Mouse (Mus musculus): ENCODE results near the gene Nhsl2.

Gene Nhsl2

GRCm38 (mm10) chrX:101902597-101902996 lies 53.4 kb downstream of the Nhsl2 start:
- no peak for DNase-seq (ENCODE audit: low read depth, low spot score)

- DNase-seq (ENCODE audit: low read depth, low spot score), result no peak
These were observed 58.1 kb downstream of the Nhsl2 start for GRCm38 (mm10) chrX:101907301-101907700.

- DNase-seq (ENCODE audit: low read depth, low spot score), result no peak
These were observed 79.9 kb downstream of the Nhsl2 start for GRCm38 (mm10) chrX:101929131-101929530.

- DNase-seq (ENCODE audit: low read depth, low spot score), result no peak
These were observed 81.1 kb downstream of the Nhsl2 start for GRCm38 (mm10) chrX:101930301-101930700.

DNA sequence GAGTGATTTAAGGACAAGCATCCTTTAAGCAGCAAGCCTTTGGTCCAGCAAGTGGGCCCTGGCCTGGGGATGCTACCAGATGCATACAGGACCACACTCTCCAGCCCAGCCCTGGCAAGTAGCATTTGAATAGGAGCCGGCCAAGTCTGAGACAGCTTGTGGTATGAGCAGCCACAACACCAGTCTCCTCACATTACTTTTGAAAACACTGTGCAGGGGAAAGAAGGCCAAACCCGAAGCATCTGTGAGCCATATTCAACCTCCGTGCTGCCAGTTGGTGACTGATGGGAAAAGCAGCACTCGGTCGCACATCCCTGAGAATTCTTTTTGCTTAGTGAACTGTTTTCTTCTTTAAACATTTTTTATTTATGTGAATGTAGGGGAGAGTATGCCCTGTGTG lies 81.8 kb downstream of the Nhsl2 start:
- DNase-seq (ENCODE audit: low read depth, low spot score), result no peak

DNA sequence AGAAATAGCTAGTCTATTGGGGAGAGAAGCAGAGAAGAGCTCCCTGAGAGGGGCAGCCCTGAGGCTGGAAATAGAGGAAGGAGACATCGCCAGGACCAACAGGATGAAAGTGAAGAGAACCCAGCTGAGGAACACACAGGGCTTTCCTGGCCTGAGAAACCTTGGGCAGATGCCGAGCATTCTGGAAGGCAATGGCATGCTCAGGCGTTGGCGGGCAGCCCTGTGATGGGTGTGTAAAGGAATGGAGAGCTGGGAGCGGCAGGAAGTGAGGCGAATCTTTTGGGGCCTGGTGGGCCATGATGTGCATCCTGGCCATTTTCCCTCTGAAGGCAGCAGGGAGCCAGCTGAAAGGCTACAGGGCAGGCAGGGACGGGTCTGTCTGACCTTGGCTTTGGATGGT lies 83.1 kb downstream of the Nhsl2 start:
- DNase-seq (ENCODE audit: low read depth, low spot score), result no peak

DNA sequence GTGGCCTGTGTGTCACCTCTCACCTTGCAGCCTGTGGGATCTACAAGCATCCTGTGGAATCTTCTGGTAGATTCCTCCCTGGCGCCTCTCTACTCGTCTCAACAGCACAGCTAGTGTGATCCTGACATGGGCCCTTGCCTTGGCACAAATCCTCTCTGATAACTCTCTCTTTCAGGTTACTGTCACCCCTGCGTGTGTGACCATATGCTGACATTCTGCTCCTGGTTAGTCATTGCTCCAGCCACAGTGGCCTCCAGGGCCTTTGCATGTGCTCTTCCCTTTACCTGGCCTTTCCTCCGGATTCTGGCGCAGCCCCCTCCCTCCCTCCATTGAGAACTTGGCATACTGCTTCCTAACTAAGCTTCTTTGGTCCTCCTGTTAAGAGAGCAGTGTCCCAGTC lies 84.2 kb downstream of the Nhsl2 start:
- no peak for DNase-seq (ENCODE audit: low read depth, low spot score)

- DNase-seq (ENCODE audit: low read depth, low spot score), result peak; percentile 31
These were observed 86.2 kb downstream of the Nhsl2 start for GRCm38 (mm10) chrX:101935291-101935840.

DNA sequence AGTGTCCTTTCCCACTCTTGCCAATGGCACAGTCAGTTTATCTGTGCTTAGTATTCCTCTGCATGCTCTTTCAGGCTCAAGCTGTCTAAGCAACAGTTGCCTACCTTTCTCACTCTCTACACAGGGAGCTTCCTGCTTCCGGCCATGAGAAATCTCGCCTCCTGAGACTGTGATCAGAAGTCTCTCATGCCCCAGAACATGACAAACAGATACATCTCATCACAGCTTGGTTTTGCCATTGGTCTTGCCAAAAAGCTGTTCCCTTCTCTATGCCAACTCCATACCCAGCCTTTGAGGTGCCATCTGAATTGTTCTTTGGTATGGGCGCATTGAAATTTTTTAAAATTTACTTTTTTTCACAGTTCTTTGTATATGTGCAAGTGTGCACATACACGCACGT lies 90.3 kb downstream of the Nhsl2 start:
- no peak for DNase-seq (ENCODE audit: low read depth, low spot score)

DNA sequence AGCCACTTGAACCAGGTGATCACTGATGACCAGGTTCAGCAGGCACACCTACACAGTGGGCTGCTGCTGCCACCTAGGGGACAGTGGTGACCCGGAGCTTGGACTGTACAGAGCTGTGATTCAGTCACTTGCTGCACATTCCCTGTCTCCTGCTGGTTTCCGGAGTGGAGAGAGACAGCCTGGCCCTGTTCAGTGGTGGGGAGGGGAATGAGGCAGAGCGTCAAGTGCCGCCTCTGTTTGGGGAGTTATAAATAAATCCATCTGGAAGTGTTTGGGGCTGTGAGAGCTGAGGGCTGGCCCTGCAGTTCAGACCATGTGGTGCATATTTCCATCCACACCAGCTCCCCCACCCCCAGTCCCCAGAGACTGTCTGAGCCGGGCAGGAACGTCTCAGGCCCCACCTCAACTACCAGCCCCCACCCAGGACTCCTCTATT lies 93.3 kb downstream of the Nhsl2 start:
- peak; percentile 18 for DNase-seq (ENCODE audit: low read depth, low spot score)

DNA sequence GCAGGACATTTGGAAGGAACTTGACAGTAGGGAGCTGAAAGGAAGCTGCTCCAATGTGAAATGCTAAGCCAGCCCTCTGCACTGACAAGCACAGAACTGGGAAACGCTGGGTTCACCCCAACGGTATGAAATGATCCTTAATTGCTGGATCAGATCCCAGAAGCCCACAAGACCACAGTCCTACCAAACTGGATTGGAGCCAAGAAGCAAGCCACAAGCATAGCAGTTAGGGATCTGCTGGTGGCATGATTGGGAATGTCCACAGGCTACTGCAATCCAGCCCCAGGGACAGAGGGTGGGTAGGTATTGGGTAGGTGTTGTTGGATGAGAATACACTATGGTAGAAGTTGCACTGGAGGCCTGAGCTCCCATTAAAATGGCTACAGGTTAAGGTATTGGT lies 94.6 kb downstream of the Nhsl2 start:
- no peak for DNase-seq (ENCODE audit: low read depth, low spot score)

GRCm38 (mm10) chrX:101944761-101945330 lies 95.7 kb downstream of the Nhsl2 start:
- DNase-seq (ENCODE audit: low read depth, low spot score), result no peak

DNA sequence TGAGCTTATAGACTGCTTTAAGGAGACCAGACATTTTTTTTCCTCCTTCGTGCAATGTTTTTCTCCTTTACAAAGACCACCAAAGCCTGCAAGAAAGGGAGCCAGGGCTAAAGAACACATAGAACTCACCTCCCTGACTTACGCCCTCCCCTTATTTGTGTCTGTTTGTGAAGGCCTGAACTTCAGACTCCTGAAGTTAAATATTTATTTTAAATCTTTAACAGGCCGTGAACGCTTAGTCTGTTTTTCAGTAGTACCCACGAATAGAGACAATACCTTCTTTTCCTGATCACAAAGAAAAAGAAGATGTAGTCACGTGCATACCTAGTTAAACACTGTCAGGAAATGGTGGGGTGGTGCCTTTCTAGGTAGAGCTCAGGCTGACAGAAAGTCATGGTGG lies 103.3 kb downstream of the Nhsl2 start:
- DNase-seq (ENCODE audit: low read depth, low spot score), result no peak

- no peak for DNase-seq (ENCODE audit: low read depth, low spot score)
These were observed 104.1 kb downstream of the Nhsl2 start for GRCm38 (mm10) chrX:101953256-101953655.

DNA sequence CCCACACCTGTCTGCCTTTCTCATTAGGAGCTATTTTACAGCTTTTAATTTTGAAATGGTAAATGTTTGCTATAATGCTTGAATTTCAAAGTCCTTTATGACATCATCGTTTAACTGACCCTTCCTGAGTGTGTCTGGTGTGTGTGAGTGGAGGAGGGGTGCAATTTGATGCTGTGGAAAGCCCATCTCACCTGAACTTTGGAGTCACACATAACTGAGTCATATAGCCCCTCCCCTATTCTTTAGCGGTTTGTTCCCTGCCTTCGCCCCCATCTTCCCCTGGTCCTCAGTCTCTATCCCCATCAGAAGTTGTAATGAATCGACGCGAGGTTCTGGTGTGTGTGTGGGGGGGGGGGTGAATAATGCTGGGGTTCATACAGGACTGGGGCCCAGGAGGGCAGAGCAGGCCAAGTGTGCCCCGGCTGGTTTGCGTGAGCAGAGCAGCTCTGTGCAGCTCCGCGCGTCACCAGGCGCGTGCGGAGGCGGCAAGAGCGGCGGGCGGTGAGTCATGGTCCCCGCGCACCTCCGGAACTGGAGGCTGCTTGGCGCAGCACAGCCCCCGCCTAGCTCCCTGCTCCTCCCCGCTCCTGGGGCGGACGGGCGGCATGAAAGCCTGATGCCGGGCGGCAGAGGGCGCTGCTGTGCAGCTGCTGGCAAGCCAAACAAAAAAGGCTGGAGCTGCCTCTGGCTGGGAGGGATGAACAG lies 104.8 kb downstream of the Nhsl2 start:
- peak; percentile 61 for DNase-seq (ENCODE audit: low read depth, low spot score)

DNA sequence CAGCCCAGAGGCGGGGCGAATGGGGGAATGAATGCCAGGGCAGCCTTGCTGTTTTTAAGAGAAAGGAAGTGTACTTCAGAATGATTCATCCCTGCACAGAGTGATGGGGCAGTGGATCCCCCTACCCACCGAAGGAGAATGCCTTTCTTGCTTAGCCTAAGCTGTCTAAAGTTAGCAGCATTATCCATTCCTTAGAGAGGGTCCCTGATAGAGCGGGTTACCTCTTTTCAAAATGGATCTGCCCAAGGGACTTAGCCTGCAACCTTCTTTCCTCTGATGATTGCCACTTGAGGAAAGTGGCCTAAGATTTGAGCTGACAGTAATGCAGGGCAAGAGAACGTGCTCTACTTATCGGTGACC lies 105.3 kb downstream of the Nhsl2 start:
- DNase-seq (ENCODE audit: low read depth, low spot score), result no peak

GRCm38 (mm10) chrX:101961848-101962247 lies 112.7 kb downstream of the Nhsl2 start:
- DNase-seq (ENCODE audit: low read depth, low spot score), result no peak

DNA sequence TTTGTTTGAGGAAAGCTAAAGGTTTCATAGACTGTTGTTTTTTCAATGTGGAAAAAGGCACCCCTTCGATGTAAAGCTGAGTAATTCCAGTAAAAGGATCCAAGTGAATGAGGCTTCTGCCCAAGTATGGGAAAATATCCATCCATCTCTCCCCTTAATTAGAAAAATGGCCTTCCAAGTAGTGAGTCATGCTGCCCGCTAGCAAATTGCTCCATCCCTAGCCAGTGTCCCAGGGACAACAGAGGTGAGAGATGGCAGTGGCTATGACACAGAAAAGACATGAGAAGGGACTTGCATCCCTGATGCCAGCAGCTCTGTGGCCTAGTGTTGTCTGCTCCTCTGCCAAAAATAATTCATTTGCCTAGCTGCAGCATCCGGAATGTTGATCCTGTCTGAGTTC lies 114.5 kb downstream of the Nhsl2 start:
- DNase-seq (ENCODE audit: low read depth, low spot score), result no peak

GRCm38 (mm10) chrX:101973028-101973427 lies 123.8 kb downstream of the Nhsl2 start:
- no peak for DNase-seq (ENCODE audit: low read depth, low spot score)

GRCm38 (mm10) chrX:101976931-101977330 lies 127.7 kb downstream of the Nhsl2 start:
- DNase-seq (ENCODE audit: low read depth, low spot score), result no peak

DNA sequence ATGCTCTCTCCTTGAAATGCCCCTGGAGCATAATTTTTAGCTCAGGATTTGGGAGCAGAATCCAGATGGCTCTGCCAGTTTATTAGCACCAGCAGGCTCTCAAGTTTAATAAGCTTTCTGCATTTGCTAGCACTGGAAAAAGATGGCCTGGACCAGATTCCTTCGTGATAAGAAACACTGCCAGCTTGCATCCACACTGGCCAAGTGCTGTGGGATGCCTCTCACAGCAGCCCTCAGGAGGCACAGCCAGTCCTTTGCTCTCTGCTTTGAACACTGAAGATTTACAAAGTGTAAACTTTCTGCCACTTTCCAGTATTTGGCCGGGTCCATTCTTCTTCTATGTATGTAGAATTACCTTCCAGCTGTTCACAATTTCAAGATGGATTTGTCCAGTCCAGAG lies 129.7 kb downstream of the Nhsl2 start:
- no peak for DNase-seq (ENCODE audit: low read depth, low spot score)

DNA sequence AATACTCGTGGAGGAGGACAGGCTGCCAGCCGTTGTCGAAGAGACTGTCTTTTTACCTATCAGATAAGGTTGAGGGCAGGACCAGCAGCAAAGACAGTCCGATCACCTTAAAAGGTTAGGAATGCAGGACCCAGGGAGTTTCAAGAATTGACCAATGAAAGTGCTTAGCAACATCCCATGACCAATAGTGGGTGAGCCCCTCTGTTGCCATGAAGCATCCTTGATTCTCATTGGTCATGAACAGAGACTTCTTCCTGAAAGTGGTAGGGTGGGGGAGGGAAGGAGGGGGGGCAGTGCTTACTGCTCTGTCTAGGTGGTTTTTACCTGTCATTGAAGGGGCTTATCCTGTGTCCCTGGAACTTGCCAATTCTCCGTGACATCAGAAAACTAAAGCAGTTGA lies 130.1 kb downstream of the Nhsl2 start:
- DNase-seq (ENCODE audit: low read depth, low spot score), result no peak

DNA sequence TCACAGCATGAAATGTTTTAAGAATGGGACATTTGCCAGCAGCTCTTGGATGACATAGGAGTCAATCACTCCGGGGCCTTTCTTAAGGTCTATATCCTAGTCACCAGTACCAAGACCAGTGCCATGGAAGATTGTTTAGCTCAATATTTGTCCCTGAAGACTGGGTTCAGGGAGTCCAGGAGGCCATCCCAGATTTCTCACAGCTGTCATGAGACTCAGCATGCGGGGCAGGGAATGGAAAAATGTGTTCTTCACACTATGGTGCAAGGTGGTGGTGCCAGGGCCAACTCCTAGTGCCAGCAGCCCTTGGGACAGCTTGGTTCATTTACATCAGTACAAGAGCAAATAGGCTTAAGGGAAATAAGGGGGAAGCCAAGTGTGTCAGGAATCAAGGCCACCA lies 131.4 kb downstream of the Nhsl2 start:
- no peak for DNase-seq (ENCODE audit: low read depth, low spot score)
